Mouse (Mus musculus) splenic B cell, adult 2 months (primary cell): Measurements from ENCODE around the gene Frmd4a.

ENCODE experiments used
- DNase-seq: peaks from one replicate; pipeline ENCODE4 v3.0.0-alpha.2; 2011; ENCODE audit warnings: low read depth, low spot score
- H3K27me3 ChIP-seq: 2 replicates; pipeline ENCODE4 v1.6.1; 2012; ENCODE audit warnings: mild to moderate bottlenecking, low read length, moderate library complexity, mixed read lengths; ENCODE audit not compliant: control insufficient read depth, poor library complexity, insufficient read depth, severe bottlenecking
- H3K36me3 ChIP-seq: 2 replicates; pipeline ENCODE4 v1.6.1; 2012; ENCODE audit warnings: mild to moderate bottlenecking, low read length, moderate library complexity, mixed read lengths; ENCODE audit not compliant: control insufficient read depth, poor library complexity, insufficient read depth, severe bottlenecking

The Frmd4a gene

DNA sequence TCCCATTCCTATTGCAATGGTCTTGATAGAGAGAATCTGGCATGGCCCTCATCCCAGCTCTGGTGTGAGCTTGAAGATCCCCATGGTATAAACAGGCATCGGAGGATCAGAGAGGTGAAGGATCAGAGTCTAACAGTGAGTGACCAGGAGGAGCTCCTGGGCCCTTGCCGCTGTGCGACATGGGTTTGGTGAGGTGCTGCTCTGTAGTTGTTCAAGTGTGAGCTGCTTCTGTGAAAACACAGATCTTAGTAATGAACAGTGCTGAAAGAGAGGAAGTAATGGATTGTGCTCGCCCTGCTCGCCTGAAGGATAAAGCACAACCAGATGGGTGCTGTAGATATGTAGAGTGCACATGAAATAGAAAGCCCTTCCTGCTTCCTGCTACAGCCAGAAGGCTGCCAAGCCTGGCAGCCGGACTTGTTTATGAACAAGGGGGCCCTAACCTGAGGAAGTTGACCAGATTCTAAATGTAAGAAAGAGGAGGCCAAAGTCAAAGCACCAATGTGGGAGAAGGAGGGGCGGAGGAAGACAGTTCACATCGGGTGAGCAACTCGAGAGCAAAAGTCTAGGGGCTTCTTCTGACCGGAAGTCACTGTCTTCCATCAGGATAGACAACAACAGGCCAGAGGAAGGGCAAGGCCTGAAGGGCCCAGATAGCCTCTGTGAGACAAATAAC is 552.8 kb downstream of the Frmd4a start:
- H3K27me3 ChIP-seq: no peaks in the 10 kb centered on the region
- no peak for DNase-seq
- no peaks in the 10 kb centered on the region for H3K36me3 ChIP-seq

DNA sequence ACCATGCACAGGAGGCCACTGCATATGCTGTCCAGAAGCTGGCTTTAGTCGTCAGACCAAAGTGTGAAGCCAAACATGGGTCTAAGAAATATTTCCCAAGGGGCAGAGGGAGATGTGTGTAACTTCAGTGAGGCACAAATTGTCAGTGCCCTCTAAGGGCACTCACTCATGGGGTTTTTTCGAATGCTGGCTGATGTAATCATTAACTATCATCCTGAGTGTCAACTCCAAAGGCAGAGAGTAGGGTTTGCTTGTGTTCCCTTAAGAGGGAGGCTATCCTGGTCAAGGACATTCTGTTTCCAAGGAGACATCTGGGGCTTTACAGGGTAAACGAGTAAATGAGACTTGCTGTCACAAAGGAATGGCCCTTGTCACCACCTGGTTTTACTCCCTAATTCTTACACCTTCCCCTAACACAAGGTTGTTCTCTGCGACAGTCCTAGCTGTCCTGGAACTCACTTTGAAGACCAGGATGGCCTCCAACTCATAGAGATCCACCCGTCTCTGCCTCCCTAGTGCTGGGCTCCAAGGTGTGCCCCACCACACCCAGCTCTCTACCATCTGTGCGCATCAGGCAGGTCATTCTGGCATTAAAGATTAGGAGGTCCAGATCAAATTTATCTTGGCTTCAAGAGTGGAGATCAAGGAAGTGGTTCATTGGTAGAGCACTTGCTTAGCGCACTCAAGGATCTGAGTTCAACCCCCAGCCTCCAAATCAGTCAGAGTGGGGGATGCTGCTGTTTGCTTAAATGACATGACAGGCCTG is 555.2 kb downstream of the Frmd4a start:
- H3K36me3 ChIP-seq: no peaks in the 10 kb centered on the region
- no peaks in the 10 kb centered on the region for H3K27me3 ChIP-seq
- no peak for DNase-seq

DNA sequence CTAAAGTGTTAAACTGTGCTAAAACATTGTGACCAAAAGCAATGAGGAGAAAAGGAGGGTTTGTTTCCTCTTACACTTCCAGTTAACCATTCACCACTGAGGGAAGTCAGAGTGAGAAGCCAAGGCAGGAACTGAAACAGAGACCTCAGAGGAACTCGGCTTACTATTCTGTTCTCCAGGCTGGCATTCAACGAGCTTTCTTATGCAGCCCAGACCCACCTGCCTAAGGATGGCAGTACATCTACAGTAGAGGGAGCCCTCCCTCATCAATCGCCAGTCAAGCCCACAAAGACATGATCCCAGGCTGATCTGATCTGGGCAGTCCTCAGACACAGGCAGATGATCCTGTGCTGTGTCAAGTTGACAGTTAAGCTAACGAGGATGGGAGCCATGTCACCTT is 555.9 kb downstream of the Frmd4a start:
- no peaks in the 10 kb centered on the region for H3K27me3 ChIP-seq
- peak; percentile 13 for DNase-seq
- H3K36me3 ChIP-seq: no peaks in the 10 kb centered on the region

DNA sequence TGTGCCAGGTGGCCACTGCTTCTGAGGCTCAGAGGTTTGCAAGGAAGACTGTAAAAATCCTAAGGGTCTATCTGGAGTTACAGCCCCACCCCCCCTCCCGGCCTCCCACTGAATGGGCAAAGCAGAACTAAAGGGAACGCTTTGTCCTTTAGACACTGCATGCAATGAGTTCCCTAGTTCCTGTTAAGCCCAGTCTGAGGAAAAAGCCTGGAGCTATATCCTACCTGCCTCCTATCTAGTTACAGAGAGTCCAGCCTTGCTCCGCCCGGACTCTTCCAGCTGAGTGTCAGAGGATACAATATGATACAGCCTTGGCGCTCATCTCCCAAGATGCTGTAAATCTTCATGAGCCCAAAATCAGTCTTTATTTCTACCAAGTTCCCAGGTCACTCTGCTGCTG is 556.7 kb downstream of the Frmd4a start:
- H3K36me3 ChIP-seq: no peaks in the 10 kb centered on the region
- no peaks in the 10 kb centered on the region for H3K27me3 ChIP-seq
- DNase-seq: no peak

DNA sequence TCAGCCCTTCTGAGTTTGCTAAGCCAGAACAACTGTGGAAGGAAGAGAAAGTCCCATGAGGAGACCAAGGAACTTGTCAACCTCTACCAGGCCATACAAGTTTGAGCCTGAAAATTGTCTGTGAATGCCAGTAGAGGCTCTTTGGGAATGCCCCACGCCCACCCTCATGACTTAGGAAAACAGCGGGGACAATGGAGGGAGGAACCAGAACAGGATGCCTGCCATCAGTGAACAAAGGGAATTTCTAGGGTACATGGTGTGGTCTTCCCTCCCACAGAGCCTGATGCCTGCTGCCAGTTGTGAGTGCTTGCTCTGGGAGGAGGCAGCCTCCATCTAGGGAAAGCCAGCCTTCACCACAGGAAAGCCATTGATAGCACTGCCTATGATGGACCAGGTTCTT is 557.6 kb downstream of the Frmd4a start:
- DNase-seq: no peak
- Histone ChIP-seq H3K27me3 (no peaks in the 10 kb centered on the region), H3K36me3 (no peaks in the 10 kb centered on the region)

DNA sequence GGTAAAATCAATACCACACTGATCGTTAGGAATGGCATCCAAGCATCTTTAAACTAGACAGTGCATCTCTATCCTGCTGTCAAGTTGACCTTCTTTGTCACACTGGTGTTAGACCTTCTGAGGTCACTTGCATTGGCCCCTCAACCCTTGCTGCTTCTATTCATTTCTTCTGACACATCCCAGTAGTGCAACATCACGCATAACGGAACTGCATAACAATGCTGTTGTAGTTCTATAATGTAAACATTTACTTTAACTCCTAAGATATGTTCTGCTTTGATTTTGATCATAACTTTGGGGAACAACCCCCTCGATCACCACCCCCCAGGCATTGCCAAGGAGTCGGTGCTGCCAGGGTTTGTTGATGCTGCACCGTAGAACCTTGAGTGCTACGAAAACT is 558.5 kb downstream of the Frmd4a start:
- no peak for DNase-seq
- Histone ChIP-seq H3K27me3 (no peaks in the 10 kb centered on the region), H3K36me3 (no peaks in the 10 kb centered on the region)

DNA sequence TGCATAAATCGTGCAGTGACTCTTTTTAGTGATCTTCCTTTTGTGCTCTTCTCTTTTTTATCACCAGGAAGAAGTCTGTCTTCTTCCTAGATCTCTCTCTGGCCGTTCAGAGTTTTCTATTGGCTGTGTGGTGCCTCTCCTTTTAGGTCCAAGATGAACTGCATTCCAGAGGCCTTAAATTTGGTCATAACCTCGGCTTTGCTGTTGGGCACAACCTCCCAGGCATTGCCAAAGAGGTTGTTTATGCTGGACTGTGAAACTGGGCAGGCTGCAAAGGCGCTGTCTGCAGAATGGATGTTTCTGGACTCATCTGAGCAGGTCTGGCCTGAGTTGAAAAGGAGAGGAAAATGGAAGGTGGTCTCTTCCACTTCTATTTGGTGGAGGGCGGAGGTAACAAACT is 560.8 kb downstream of the Frmd4a start:
- no peaks in the 10 kb centered on the region for H3K27me3 ChIP-seq
- no peak for DNase-seq
- H3K36me3 ChIP-seq: no peaks in the 10 kb centered on the region

DNA sequence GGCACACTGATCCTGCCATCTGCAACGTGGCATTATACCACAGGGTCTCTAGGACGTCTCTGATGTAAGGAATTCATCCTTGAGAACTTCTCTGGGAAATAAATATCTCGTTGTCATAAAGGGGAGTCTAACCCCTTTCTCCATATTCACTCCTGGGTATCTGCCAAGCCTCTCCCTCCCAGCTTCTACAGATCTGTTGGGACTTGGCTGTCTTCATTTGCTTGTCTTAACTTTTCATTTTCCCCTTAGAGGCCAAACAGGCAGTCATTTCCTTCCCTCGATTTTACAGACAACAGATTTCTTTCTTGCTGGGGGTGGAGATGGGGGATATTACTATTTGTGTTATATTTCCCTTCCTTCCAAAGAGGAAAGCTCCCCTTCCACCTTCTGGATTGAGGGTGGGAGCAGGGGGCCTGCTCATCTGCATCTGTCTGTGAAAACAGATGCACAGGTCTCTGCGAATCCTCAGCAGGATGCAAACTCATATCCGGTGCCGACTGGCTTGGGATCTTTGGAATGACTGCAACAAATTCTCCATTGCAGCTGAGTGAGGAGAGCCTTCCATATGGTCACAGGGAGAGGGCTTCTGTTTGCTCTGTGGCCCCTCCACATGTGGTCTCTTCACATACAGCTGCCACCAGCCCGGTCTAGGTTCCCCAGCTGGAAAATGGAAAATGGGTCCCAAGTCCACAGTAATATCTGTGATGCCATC is 562.0 kb downstream of the Frmd4a start:
- H3K27me3 ChIP-seq: no peaks in the 10 kb centered on the region
- DNase-seq: no peak
- H3K36me3 ChIP-seq: no peaks in the 10 kb centered on the region

DNA sequence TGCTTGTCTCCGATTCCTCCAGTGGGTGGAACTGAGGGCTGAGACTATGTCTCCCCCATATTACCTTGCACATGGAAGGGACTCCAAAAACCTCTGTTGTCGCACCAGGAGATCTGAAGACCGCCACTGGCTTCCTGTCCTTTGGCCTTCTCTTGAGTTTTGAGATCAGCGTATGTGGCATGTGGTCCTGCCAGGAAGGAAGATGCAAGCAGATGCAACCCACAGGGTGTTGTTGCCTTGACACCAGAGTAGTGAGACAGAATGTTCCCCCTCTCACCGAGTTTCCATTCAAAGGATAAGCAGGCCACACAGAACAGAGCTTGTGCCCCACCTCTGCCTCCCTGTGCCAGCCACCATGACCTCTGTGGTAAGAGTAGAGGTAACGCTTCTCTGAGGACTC is 563.1 kb downstream of the Frmd4a start:
- Histone ChIP-seq H3K36me3 (no peaks in the 10 kb centered on the region), H3K27me3 (no peaks in the 10 kb centered on the region)
- DNase-seq: no peak

DNA sequence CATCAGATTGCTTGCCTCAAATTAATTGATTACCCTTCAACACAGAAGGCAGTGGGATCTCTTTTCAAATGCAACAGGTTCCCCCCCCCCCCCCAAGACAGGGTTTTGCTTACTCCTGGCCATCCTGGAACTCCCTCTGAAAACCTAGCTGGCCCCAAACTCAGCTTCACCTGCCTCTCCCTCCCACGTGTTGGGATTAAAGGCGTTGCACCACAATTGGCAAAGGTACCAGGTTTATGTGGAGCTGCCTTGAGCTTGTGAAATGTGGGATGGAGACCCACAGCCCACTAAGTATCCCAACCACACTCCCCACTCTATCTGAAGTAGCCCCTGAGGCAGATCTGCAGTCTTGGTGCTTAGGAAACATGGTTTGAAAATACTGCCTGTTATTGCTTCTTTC is 565.4 kb downstream of the Frmd4a start:
- Histone ChIP-seq H3K27me3 (no peaks in the 10 kb centered on the region), H3K36me3 (no peaks in the 10 kb centered on the region)
- DNase-seq: no peak

DNA sequence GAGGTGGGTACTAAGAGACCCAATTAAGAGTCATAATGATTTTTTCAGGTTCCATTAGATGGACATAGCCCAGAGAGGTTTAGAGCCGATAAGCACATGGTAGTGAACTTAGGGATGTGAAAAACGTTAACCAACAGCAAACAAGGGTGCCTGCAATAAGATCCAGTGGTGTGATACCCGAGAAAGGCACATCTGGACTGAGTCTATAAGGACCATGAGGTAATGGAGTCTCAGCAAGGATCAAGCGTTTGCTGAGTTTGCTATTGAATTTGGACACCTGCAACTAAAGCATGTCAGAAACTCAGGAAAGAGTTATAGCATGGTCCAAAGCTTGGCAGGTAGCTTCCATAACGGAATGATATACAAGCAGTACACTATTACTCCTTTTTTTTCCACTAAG is 566.7 kb downstream of the Frmd4a start:
- H3K36me3 ChIP-seq: no peaks in the 10 kb centered on the region
- no peak for DNase-seq
- H3K27me3 ChIP-seq: no peaks in the 10 kb centered on the region

DNA sequence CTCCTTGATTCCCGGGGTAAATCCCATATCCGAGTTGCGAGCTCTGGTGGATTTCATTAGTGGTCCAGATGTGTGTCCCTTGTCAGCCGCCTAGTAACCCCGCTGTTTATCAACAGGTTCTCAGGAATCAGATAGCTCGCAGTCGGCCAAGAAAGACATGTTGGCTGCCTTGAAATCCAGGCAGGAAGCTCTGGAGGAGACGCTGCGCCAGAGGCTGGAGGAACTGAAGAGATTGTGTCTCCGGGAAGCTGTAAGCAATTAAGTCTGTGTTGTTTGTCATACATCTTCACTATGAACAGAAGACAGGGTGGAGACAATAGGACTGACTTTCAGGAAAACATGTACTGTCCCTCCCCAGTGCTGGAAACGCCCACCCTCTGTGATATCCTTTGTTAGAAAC is 568.7 kb downstream of the Frmd4a start:
- DNase-seq: no peak
- no peaks in the 10 kb centered on the region for H3K27me3 ChIP-seq
- no peaks in the 10 kb centered on the region for H3K36me3 ChIP-seq

DNA sequence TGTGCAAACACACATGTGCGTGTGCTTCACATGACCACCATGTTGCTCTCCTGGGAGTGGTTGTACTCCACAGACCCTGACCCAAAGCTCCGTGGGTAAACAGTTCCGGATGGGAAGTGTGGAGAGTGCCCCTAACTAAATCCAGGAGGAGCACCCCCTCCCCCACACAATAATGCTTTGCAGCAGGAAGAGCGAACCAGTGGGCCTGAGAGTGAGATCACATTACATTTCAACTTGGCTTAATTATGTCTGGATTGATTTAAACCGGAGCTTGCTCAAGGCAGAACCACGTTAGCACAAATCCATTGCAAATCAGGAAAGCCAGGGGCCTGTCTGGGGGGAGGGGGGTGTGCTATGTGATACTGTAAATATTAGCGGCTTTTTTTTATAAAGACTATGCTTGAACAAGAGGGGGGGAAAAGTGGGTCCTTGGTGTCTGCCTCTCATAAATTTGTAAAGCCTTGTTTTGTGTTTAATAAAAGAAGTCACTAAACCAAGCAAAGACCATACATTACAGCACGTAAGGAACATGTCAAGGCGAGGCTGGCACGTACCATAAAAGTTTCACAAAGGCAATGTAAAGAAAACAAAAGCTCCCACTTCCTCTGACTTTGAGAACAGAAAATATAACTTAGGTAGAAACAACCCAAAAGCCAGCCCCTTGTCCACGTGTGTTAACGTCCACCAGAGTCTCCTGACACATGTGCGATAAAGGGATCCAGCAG is 570.3 kb downstream of the Frmd4a start:
- Histone ChIP-seq H3K27me3 (no peaks in the 10 kb centered on the region), H3K36me3 (no peaks in the 10 kb centered on the region)
- DNase-seq: no peak

DNA sequence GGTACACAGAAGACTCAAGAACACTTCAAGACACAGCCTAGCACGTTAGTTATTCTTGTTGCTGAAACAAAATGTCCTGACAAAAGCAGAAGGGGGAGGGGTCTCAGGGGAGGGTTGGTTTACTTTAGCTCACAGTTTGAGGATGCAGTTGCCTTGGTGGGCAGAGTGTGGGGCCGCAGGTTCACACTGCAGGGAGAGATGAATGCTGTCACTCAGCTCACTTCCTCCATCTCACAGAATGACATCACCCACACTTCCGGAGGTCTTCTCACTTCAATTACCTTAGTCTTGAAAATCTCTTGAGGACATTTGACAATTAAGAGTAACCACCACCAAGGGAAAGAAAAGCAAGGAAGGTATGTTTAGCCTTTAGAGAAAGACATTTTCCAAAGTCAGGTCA is 574.1 kb downstream of the Frmd4a start:
- Histone ChIP-seq H3K27me3 (no peaks in the 10 kb centered on the region), H3K36me3 (no peaks in the 10 kb centered on the region)
- peak; percentile 6 for DNase-seq

DNA sequence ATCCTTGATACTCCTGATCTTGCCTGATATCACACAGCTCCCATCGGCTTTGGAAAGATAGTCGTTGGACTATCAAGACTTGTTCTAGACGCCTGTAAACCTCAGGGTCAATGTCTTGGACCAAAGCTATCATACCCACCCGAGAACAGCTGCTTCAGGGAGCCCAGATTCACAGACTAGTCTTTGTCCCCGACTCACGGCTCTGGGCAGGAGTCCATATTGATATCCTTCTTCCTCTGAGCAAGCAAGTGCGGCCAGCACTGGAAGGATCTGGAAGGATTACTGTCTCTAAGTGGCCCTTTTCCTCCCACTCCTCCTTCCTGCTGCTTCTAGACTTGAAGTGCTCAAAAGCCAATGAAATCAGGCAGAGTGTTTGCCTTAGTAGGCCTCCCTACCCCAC is 575.1 kb downstream of the Frmd4a start:
- DNase-seq: no peak
- Histone ChIP-seq H3K27me3 (no peaks in the 10 kb centered on the region), H3K36me3 (no peaks in the 10 kb centered on the region)
